Mouse (Mus musculus) limb, embryonic 12.5 days (tissue): ENCODE measurements around the gene Nudt16l1. TPM values are rescaled to one million over a fixed set of nuclear protein-coding genes. Genes with fewer than 3 reads are reported as not detected.

ENCODE experiments used
- ATAC-seq: fragments of 200-750 bp; cut with Nextera tagmentation; 2 replicates; pipeline ENCODE4 v1.8.0; 2017; ENCODE audit warnings: low read depth, moderate TSS enrichment; ENCODE audit not compliant: insufficient number of reproducible peaks, insufficient read depth, low FRiP score, low TSS enrichment
- H3K27ac ChIP-seq: fragments of 300-500 bp; sonication (generic); 2 replicates; pipeline ENCODE4 v1.5.1; 2016; ENCODE audit warnings: mild to moderate bottlenecking, moderate library complexity
- H3K27me3 ChIP-seq: fragments of 300-500 bp; sonication (generic); 2 replicates; pipeline ENCODE4 v1.6.1; 2016; ENCODE audit warnings: mild to moderate bottlenecking, moderate library complexity
- H3K36me3 ChIP-seq: fragments of 300-500 bp; sonication (generic); 2 replicates; pipeline ENCODE4 v1.6.1; 2016; ENCODE audit warnings: mild to moderate bottlenecking, moderate library complexity
- H3K4me1 ChIP-seq: fragments of 300-500 bp; sonication (generic); replicated peaks from 2 replicates; pipeline ENCODE4 v1.6.1; 2016
- H3K4me2 ChIP-seq: fragments of 300-500 bp; sonication (generic); 2 replicates; pipeline ENCODE4 v1.6.1; 2016; ENCODE audit warnings: mild to moderate bottlenecking, moderate library complexity
- H3K4me3 ChIP-seq: fragments of 300-500 bp; sonication (generic); replicated peaks from 2 replicates; pipeline ENCODE4 v1.5.1; 2016; ENCODE audit warnings: mild to moderate bottlenecking
- H3K9ac ChIP-seq: fragments of 300-500 bp; sonication (generic); replicated peaks from 2 replicates; pipeline ENCODE4 v1.6.1; 2016; ENCODE audit warnings: mild to moderate bottlenecking, moderate library complexity
- H3K9me3 ChIP-seq: fragments of 300-500 bp; sonication (generic); 2 replicates; pipeline ENCODE4 v1.6.1; 2016; ENCODE audit warnings: mild to moderate bottlenecking, moderate library complexity
- WGBS: fragments of 180-500 bp; shearing (Covaris S2); methylation state at CpG from one replicate; pipeline ENCODE4 v1.1.7; 2016; 5-methylcytosine and 5-hydroxymethylcytosine counted together
- polyA plus RNA-seq: library from polyadenylated mRNA; unstranded; fragments of >200 nt; fragmentation: Nextera tagmentation; extraction: Ambion mirVana; gene quantifications from 2 replicates; pipeline ENCODE4 v1.2.1, GENCODE M21; 2016

Gene Nudt16l1
- polyA plus RNA-seq, 1 experiment from 2014 or later, result 168 TPM

DNA sequence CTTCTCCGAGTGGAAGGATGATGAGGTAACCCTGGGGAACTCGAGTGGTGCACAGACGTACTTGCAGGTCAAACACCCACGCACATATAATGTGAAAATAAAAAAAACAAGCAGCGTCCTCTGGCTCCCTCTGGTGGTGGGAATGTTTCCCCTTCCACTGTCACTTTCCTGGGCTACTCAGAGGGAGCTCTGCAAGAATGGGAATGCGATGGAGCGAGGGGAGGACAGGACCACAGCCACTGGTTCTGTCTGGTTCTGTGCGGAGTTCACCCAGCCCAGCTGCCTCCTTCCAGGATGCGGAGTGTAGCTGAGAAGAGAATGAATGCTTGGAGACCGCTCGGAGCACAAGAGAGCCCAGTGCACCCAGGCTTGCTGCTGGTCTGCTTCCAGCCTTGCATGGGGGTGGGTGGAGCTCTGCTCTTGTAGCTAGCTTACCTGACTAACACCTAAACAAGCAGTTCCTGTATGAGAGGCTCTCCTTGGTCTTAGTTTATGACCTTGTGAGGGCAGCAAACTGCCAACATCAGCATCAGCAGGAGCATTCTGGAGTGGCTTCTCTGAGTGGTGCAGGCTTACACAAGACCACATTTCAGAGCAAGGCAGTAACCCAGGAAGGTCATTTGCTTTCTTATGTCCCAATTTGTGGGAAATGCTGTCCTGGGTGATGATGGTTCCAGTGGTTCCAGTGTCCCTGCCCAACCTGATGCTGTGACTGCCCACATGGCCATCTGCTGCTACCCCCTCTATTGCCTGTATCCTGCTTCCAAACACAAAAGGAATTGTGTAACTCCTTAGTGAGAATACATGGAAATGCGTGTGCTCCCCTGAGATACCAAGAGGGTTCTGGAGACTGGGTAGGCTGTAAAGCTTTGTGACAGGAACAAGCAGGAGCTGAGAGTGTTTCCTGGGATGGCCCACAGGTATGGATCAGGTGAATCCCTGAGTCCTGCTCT, 24.5 kb upstream of the Nudt16l1 start:
- peak; percentile 67 for ATAC-seq
- Histone ChIP-seq H3K27me3 (no peaks in the 10 kb centered on the region), H3K27ac (no peak overlapping the region), H3K9me3 (no peaks in the 10 kb centered on the region), H3K4me2 (no peak overlapping the region), H3K9ac (no peak overlapping the region), H3K36me3 (peaks cover 91% of the 10 kb centered on the region), H3K4me1 (no peaks in the 10 kb centered on the region), H3K4me3 (no peak overlapping the region)
- 38% methylated on average over 12 of the region's 12 CpGs for WGBS

DNA sequence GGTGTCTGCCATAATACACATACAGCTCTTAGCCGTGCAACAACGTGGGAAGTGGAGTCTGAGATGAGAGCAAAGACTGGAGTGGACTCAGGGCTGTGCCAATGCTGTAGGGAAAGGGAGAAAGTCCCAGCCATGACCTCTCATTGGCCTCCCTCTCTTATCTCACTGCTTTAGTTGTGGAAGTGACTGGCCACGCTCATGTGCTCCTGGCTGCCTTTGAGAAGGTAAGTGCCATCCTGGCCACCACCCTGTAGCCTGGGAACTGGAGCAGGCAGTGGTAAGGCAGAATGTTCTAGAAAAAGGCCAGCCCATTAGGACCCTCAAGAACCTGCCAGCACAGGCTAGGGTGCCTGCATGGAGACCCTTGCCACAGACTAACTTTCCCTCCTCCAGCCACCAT, 22.6 kb upstream of the Nudt16l1 start:
- H3K4me3 ChIP-seq, result no peak overlapping the region
- WGBS, result 88% methylated on average over 3 of the region's 3 CpGs
- H3K27me3 ChIP-seq, result no peaks in the 10 kb centered on the region
- H3K9ac ChIP-seq, result no peak overlapping the region
- H3K4me2 ChIP-seq, result no peak overlapping the region
- H3K9me3 ChIP-seq, result no peaks in the 10 kb centered on the region
- H3K36me3 ChIP-seq, result peaks cover 91% of the 10 kb centered on the region
- H3K4me1 ChIP-seq, result no peaks in the 10 kb centered on the region
- H3K27ac ChIP-seq, result no peak overlapping the region
- no peak for ATAC-seq

DNA sequence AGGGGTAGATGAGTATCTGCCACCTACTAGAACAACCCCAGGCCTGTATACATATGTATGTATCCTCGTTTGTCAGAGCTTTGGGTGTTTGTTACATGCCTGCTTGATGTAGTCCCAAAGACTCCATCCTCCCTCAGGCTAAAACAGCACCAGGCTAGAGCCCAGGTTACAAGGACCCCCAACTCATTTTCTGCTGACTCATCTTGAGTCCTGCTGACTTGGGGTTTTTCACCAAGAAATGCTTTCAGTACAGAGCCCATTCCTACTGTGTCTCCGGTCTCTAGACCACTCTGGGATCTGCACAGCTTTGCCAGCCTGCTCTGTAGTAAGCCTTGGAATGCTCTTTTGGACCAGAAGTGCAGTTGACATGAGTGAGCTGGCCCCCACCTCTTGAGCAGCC, 22.0 kb upstream of the Nudt16l1 start:
- no peaks in the 10 kb centered on the region for H3K9me3 ChIP-seq
- H3K9ac ChIP-seq, result no peak overlapping the region
- H3K36me3 ChIP-seq, result peaks cover 91% of the 10 kb centered on the region
- H3K4me1 ChIP-seq, result no peaks in the 10 kb centered on the region
- no peak overlapping the region for H3K4me2 ChIP-seq
- no peaks in the 10 kb centered on the region for H3K27me3 ChIP-seq
- 88% methylated on average over 2 of the region's 2 CpGs for WGBS
- ATAC-seq, result no peak
- H3K4me3 ChIP-seq, result no peak overlapping the region
- H3K27ac ChIP-seq, result no peak overlapping the region

DNA sequence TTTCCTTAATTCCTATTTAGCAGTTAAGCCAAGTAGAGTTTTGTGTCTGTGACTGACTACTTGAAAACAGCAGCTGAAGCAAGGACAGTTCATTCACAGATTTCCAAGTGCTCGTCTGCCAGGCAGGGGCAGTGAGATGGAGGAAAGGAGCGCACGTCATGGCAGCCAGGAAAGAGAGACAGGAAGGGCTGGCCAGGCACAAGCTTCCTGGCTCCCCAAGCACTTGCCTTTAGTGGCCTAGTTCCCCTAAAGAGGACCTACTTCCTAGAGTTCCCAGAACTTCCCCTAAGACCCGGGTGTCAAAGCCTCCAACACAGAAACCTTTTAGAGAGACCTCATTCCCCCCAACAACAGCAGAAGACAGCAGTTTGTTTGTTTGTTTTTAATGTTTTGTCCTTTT, 18.0 kb upstream of the Nudt16l1 start:
- H3K9ac ChIP-seq, result no peak overlapping the region
- H3K4me3 ChIP-seq, result no peak overlapping the region
- no peaks in the 10 kb centered on the region for H3K4me1 ChIP-seq
- H3K36me3 ChIP-seq, result peaks cover 98% of the 10 kb centered on the region
- ATAC-seq, result no peak
- no peak overlapping the region for H3K27ac ChIP-seq
- H3K27me3 ChIP-seq, result no peaks in the 10 kb centered on the region
- H3K4me2 ChIP-seq, result no peak overlapping the region
- H3K9me3 ChIP-seq, result no peaks in the 10 kb centered on the region
- WGBS, result 81% methylated on average over 4 of the region's 4 CpGs

DNA sequence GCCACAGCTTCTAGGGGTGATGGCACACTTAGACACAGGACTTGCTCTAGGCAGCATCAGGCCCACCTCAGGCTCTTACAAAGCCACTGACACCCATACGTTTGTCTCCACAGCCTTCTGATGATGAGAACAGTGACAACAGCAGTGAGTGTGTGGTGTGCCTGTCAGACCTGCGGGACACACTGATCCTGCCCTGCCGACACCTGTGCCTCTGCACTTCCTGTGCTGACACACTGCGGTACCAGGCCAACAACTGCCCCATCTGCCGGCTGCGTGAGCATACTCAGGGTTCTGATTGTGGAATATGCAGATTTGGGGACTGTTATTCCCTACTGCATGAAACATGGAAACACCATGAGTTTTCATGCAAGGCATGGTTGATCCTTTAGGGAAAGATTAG, 16.1 kb upstream of the Nudt16l1 start:
- WGBS, result 91% methylated on average over 6 of the region's 6 CpGs
- no peak overlapping the region for H3K27ac ChIP-seq
- no peaks in the 10 kb centered on the region for H3K9me3 ChIP-seq
- no peak for ATAC-seq
- no peak overlapping the region for H3K4me3 ChIP-seq
- no peak overlapping the region for H3K9ac ChIP-seq
- peaks cover 98% of the 10 kb centered on the region for H3K36me3 ChIP-seq
- H3K4me2 ChIP-seq, result no peak overlapping the region
- H3K4me1 ChIP-seq, result no peaks in the 10 kb centered on the region
- H3K27me3 ChIP-seq, result no peaks in the 10 kb centered on the region

DNA sequence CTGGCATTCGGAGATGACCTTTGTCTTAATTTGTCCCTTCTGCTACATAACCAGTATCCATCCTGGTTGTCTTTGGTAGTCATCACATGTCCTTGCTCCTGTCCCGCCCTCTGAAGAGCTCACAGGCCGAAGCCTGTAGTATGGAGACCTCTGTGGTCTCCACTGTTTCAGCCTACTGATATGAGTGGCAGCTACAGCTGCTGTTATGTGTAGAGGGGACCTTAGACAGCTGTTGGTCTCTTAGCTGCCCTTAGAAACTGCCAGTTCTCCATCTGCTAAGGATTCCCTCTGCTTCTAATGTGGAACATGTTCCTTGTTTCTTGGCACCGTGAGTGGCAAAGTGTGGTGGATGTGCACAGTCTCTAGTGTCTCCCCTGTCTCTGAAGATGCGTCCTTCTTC, 14.6 kb upstream of the Nudt16l1 start:
- Histone ChIP-seq H3K27ac (no peak overlapping the region), H3K27me3 (no peaks in the 10 kb centered on the region), H3K36me3 (peaks cover 100% of the 10 kb centered on the region), H3K9me3 (no peaks in the 10 kb centered on the region), H3K4me2 (no peak overlapping the region), H3K4me3 (no peak overlapping the region), H3K9ac (no peak overlapping the region), H3K4me1 (no peaks in the 10 kb centered on the region)
- WGBS, result 92% methylated on average over 5 of the region's 5 CpGs
- no peak for ATAC-seq

DNA sequence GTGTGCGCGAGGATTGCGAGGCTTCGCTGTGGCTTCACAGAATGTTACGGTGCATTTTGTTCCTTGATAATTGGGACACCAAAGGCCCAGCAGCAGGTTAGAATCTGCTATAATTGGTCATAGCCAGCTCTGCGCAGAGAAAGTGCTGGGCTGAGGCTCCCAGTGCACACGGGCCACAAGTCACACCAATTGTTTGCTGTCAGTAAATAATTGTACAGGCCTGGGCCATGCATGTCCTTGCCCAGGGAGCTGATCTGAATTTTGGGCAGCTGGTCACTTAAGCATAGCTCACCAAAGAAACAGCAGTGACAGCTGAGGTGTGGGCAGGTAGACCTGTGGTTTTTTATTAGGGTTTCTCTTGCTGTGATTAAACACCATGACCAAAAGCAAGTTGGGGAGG, 10.6 kb upstream of the Nudt16l1 start:
- peaks cover 99% of the 10 kb centered on the region for H3K36me3 ChIP-seq
- no peak for ATAC-seq
- no peaks in the 10 kb centered on the region for H3K4me1 ChIP-seq
- H3K9me3 ChIP-seq, result no peaks in the 10 kb centered on the region
- 93% methylated on average over 7 of the region's 7 CpGs for WGBS
- no peak overlapping the region for H3K9ac ChIP-seq
- no peak overlapping the region for H3K27ac ChIP-seq
- H3K27me3 ChIP-seq, result no peaks in the 10 kb centered on the region
- H3K4me3 ChIP-seq, result no peak overlapping the region
- H3K4me2 ChIP-seq, result no peak overlapping the region

DNA sequence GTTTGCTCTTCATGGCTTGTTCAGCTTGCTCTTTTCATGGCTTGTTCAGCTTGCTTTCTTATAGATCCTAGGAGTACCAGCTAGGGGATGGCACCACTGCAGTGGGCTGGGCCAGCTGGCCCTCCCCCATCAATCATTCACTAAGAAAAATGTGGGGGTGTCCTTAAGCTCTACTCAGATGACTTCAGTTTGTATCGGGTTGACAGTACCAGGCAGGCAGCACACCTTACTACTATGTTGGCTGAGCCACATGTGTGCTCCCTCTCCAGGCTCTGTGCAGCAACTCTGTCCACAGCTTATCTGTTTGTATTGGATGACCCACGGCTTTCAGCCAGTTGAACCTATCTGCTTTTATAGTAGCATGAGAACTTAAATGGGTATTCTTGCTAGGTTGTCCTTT, 10.1 kb upstream of the Nudt16l1 start:
- H3K4me3 ChIP-seq, result no peak overlapping the region
- H3K4me1 ChIP-seq, result no peaks in the 10 kb centered on the region
- WGBS, result 85% methylated on average over 2 of the region's 2 CpGs
- no peak overlapping the region for H3K27ac ChIP-seq
- H3K4me2 ChIP-seq, result no peak overlapping the region
- H3K36me3 ChIP-seq, result peaks cover 99% of the 10 kb centered on the region
- no peak for ATAC-seq
- H3K9ac ChIP-seq, result no peak overlapping the region
- H3K27me3 ChIP-seq, result no peaks in the 10 kb centered on the region
- H3K9me3 ChIP-seq, result no peaks in the 10 kb centered on the region

DNA sequence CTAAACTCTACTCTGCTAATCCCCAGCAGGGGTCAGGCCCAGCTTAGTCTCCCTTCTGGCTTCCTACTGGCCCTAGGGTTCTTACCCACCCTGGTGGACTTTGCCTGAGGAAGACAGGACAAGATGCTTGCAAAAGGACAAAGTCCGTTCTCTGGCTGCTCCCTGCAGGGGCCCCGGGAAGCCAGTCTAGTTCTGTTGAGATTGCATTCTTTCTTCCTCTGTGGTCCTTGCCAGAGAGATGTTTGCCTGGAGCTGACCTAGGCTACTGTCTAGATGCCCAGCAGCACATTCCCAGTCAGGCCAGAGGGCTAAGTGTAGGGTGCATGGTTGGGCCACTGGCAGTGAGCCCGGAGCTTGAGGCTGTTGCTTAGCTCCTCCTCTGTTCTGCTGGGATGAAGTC, 6.1 kb upstream of the Nudt16l1 start:
- H3K36me3 ChIP-seq, result peaks cover 99% of the 10 kb centered on the region

DNA sequence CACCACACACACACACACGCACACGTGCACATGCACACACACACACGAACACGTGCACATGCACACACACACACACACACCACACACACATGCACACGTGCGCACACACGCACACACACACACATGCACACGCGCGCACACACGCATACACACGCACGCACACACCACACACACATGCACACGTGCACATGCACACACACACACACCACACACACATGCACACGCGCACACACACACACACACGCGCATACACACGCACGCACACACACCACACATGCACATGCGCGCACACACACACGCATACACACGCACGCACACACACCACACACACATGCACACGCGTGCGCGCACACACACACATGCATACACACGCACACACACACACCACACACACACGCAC, 3.1 kb upstream of the Nudt16l1 start:
- Histone ChIP-seq H3K27ac (no peak overlapping the region), H3K36me3 (peaks cover 82% of the 10 kb centered on the region), H3K4me2 (no peak overlapping the region), H3K9me3 (no peaks in the 10 kb centered on the region), H3K4me3 (no peak overlapping the region), H3K27me3 (no peaks in the 10 kb centered on the region), H3K9ac (no peak overlapping the region), H3K4me1 (peaks cover 14% of the 10 kb centered on the region)
- 97% methylated on average over 31 of the region's 31 CpGs for WGBS
- no peak for ATAC-seq

More for the DNA sequence above, 6.1 kb upstream of the Nudt16l1 start:
- no peaks in the 10 kb centered on the region for H3K27me3 ChIP-seq
- H3K4me1 ChIP-seq, result no peaks in the 10 kb centered on the region
- ATAC-seq, result no peak
- H3K9me3 ChIP-seq, result no peaks in the 10 kb centered on the region
- no peak overlapping the region for H3K27ac ChIP-seq
- WGBS, result 97% methylated on average over 3 of the region's 3 CpGs
- no peak overlapping the region for H3K4me3 ChIP-seq
- no peak overlapping the region for H3K4me2 ChIP-seq
- no peak overlapping the region for H3K9ac ChIP-seq

DNA sequence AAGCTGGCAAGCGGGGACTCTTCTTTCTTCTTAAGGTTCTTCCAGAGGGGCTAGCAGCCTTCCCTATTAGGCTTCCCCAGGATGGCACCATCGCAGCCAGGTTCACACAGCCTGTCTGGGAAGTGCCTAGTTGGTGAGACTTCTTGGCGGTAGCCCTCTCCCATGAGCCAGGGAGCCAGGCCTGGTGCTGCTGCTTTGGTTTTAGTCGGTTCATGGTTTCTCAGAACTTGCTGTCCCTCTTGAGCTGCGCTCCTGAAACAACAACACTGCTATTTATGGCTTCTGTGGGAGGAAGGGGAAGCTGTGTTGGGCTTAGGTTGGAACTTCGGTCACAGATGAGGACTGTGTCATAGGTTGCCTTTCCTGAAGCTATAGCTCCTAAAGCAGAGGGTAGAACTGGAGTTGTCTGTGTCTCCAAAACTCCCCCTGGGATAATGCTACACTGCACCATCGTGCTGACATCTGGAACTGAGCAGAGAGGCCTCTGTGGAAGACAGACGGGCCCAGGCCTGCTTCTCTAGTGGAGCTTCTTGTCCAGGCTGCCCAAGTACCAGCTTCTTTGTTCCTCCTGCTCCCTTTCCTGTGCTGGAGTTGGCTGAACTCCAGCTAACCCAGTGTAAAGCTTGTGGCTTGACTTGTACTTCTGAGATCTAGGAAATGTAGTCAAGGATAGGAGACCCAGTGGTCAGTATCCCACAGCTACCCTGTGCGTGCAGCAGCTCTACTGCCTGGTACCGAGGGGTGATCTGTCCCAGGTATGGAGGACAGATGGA, 2.4 kb upstream of the Nudt16l1 start:
- no peak overlapping the region for H3K9ac ChIP-seq
- H3K9me3 ChIP-seq, result no peaks in the 10 kb centered on the region
- no peak for ATAC-seq
- H3K27me3 ChIP-seq, result no peaks in the 10 kb centered on the region
- H3K27ac ChIP-seq, result peak overlapping the region; percentile 29; the same call in 1 of the 2 replicates
- peaks cover 14% of the 10 kb centered on the region for H3K4me1 ChIP-seq
- H3K4me3 ChIP-seq, result no peak overlapping the region
- peaks cover 82% of the 10 kb centered on the region for H3K36me3 ChIP-seq
- WGBS, result 85% methylated on average over 10 of the region's 10 CpGs
- H3K4me2 ChIP-seq, result no peak overlapping the region
